Mouse (Mus musculus): ENCODE data around the gene Trpm2.

DNA sequence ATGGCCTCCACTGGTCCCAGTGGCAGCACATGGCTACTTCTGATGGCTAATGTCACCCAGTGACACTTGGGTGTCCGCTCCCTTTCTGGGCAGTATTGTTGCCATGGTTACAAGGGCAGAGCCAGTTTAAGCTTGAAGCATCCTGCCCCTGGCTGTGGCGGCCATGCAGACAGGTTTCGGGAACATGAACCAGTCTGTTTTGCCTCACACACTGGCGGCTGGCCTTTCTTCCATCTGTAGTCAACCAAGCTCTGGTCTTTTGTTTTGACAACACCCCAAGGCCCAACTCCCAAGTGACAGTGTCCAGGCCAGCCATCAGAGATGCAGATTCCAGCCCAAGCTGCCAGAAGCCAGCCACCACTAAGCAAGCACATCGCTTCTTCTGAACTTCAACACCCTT, 74.8 kb downstream of the Trpm2 start:
- no peak for TF ChIP-seq CTCF (IDR thresholded peaks at IDR 0.05; ENCODE audit: extremely low read depth, insufficient read length, insufficient replicate concordance, low read depth, low read length)
- TF ChIP-seq POLR2A (IDR thresholded peaks at IDR 0.05; ENCODE audit: low read depth, low read length): no peak
